Mouse (Mus musculus): ENCODE measurements around the gene Klk1b16. TPM values are rescaled to one million over a fixed set of nuclear protein-coding genes. Genes with fewer than 3 reads are reported as not detected.
"Not testable (repeated sequence)": the region's sequence is repeated elsewhere in the genome, so short reads cannot be mapped to it uniquely, and the experiment has no call there.

Gene Klk1b16
- not detected for total RNA-seq (2021)
- long read RNA-seq, experiment 1: 0 reads
- long read RNA-seq, experiment 2: 0 reads

- DNase-seq (ENCODE audit: low spot score in 2 of 2): no peak
Measured at GRCm38 (mm10) chr7:44136467-44136866, at the start of gene Klk1b16. TSS of gene Klk1b16 (plus strand) at chr7:44136767.

GRCm38 (mm10) chr7:44096111-44096510 is 40.5 kb upstream of the Klk1b16 start:
- no peak for DNase-seq (ENCODE audit: low spot score in 2 of 2)

DNA sequence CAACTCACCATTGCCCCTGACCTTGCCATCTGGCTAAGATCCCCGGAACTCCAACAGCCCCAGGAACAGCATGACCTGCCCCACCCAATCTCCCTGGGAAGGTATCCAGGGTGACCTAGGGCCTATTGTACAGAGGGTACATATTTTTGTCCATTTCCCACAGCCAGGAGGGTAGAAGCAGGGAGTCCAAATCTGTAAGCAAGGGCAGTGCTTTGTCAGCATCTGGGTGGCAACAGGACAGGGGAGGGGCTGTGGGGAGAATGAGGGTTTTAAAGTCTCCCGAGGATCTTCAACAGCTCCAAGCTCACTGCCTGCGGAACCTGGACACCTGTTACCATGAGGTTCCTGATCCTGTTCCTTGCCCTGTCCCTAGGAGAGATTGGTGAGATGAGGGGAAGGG is 34.5 kb upstream of the Klk1b16 start, which contains the start of gene Klk1b21:
Gene Klk1b21, plus strand, starts transcription at position 301 of the 400 bp plus-strand sequence.
- DNase-seq (ENCODE audit: low spot score in 2 of 2): not testable (repeated sequence)

DNA sequence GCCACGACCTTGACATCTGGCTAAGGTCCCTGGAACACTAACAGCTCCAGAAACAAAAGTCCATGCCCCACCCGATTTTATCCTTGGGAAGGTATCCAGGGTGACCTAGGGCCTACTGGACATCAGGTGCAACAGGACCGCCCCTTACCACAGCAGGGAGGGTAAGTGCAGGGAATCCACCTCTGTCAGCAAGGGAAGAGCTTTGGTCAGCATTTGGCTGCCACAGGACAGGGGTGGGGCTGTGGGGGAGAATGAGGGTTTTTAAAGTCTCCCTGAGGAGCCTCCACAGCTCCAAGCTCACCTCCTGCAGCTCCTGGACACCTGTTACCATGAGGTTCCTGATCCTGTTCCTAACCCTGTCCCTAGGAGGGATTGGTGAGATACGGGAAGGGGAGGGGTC is 24.2 kb upstream of the Klk1b16 start, which contains the start of gene Klk1b22:
Gene Klk1b22, plus strand, starts transcription at position 301 of the 400 bp plus-strand sequence.
- no peak for DNase-seq (ENCODE audit: low spot score in 2 of 2)

- DNase-seq (ENCODE audit: low spot score in 2 of 2): no peak
Measured at GRCm38 (mm10) chr7:44123445-44123844, 13.1 kb upstream of the Klk1b16 start.

- DNase-seq (ENCODE audit: low spot score in 2 of 2): no peak
Measured at GRCm38 (mm10) chr7:44179299-44180045, 42.9 kb downstream of the Klk1b16 start.

GRCm38 (mm10) chr7:44186516-44186915 is 49.9 kb downstream of the Klk1b16 start:
- DNase-seq (ENCODE audit: low spot score in 2 of 2): not testable (repeated sequence)

- DNase-seq (ENCODE audit: low spot score in 2 of 2): not testable (repeated sequence)
Measured at GRCm38 (mm10) chr7:44187936-44188335, 51.4 kb downstream of the Klk1b16 start, which contains the start of gene Klk1b24. TSS of gene Klk1b24 (plus strand) at chr7:44188236.

Other genes with a start within 250 kb of the Klk1b16 start
- gene Klk15, start 203.0 kb upstream of the Klk1b16 start, total RNA-seq (2021): not detected
- gene Klk1b8, start 186.1 kb upstream of the Klk1b16 start, total RNA-seq (2021): not detected
- not detected for gene Klk1b1, start 170.0 kb upstream of the Klk1b16 start, total RNA-seq (2021)
- not detected for gene Klk1b9, start 160.7 kb upstream of the Klk1b16 start, total RNA-seq (2021)
- gene Klk1b11, start 140.9 kb upstream of the Klk1b16 start, total RNA-seq (2021): not detected
- under 1 TPM; 0.39 to 0.62 TPM for gene Klk1b26, start 124.6 kb upstream of the Klk1b16 start, total RNA-seq (2021)
- gene Klk1b27, start 84.5 kb upstream of the Klk1b16 start, total RNA-seq (2021): not detected
- not detected for gene Klk1b21, start 34.4 kb upstream of the Klk1b16 start, total RNA-seq (2021)
- not detected for gene Klk1b22, start 24.1 kb upstream of the Klk1b16 start, total RNA-seq (2021)
- not detected for gene Klk1b24, start 51.5 kb downstream of the Klk1b16 start, total RNA-seq (2021)
- not detected for gene Klk1b3, start 61.4 kb downstream of the Klk1b16 start, total RNA-seq (2021)
- not detected for gene Klk1b4, start 70.7 kb downstream of the Klk1b16 start, total RNA-seq (2021)
- not detected for gene Klk1b5, start 79.2 kb downstream of the Klk1b16 start, total RNA-seq (2021)
- gene Klk1, start 88.6 kb downstream of the Klk1b16 start, total RNA-seq (2021): not detected
- gene Gm36864, start 99.4 kb downstream of the Klk1b16 start, total RNA-seq (2021): not detected
- under 1 TPM; 0.26 to 0.32 TPM for gene 1700028J19Rik, start 109.9 kb downstream of the Klk1b16 start, total RNA-seq (2021)
- 10 to 100 TPM; 47.7 to 72.0 TPM for gene 2410002F23Rik, start 110.0 kb downstream of the Klk1b16 start, total RNA-seq (2021)
- gene Acp4, start 120.6 kb downstream of the Klk1b16 start, total RNA-seq (2021): not detected
- gene Gm15517, start 124.7 kb downstream of the Klk1b16 start, total RNA-seq (2021): not detected
- gene Clec11a, start 170.1 kb downstream of the Klk1b16 start, total RNA-seq (2021): 1 to 10 TPM; 3.9 to 4.7 TPM
- 1 to 10 TPM; 3.0 to 3.5 TPM for gene Shank1, start 173.5 kb downstream of the Klk1b16 start, total RNA-seq (2021)
- gene Syt3, start 247.3 kb downstream of the Klk1b16 start, total RNA-seq (2021): under 1 TPM; 0.34 to 0.49 TPM
- not detected for gene 1700008O03Rik, start 249.1 kb downstream of the Klk1b16 start, total RNA-seq (2021)

Data from gastrocnemius, postnatal 4 days (tissue).